Mouse (Mus musculus) heart, embryonic 16.5 days (tissue): ENCODE data around the gene Acads. TPM values are rescaled to one million over a fixed set of nuclear protein-coding genes. Genes with fewer than 3 reads are reported as not detected.
"Not testable (repeated sequence)": the region's sequence is repeated elsewhere in the genome, so short reads cannot be mapped to it uniquely, and the experiment has no call there.

ENCODE experiments used
- ATAC-seq: fragments of 200-750 bp; cut with Nextera tagmentation; replicated peaks from 2 replicates; pipeline ENCODE4 v1.8.0; 2017; ENCODE audit warnings: moderate number of reproducible peaks; ENCODE audit not compliant: insufficient read depth, low FRiP score; ENCODE audit errors: extremely low read depth
- H3K27ac ChIP-seq: fragments of 300-500 bp; sonication (generic); 2 replicates; pipeline ENCODE4 v1.5.1; 2014; ENCODE audit warnings: mild to moderate bottlenecking, low read length, control low read depth, moderate library complexity
- H3K27me3 ChIP-seq: fragments of 300-500 bp; sonication (generic); 2 replicates; pipeline ENCODE4 v1.6.1; 2014; ENCODE audit warnings: low read length, mixed read lengths; ENCODE audit not compliant: control insufficient read depth, insufficient read depth
- H3K36me3 ChIP-seq: fragments of 300-500 bp; sonication (generic); 2 replicates; pipeline ENCODE4 v1.6.1; 2014; ENCODE audit not compliant: control insufficient read depth, insufficient read depth
- H3K4me1 ChIP-seq: fragments of 300-500 bp; sonication (generic); 2 replicates; pipeline ENCODE4 v1.6.1; 2014; ENCODE audit warnings: low read length, mixed read lengths; ENCODE audit not compliant: control insufficient read depth, insufficient read depth
- H3K4me2 ChIP-seq: fragments of 300-500 bp; sonication (generic); 2 replicates; pipeline ENCODE4 v1.6.1; 2014; ENCODE audit warnings: low read depth, mild to moderate bottlenecking, control low read depth, low read length
- H3K4me3 ChIP-seq: fragments of 300-500 bp; sonication (generic); 2 replicates; pipeline ENCODE4 v1.5.1; 2014; ENCODE audit warnings: mild to moderate bottlenecking, control low read depth, low read length
- H3K9ac ChIP-seq: fragments of 300-500 bp; sonication (generic); 2 replicates; pipeline ENCODE4 v1.6.1; 2014; ENCODE audit warnings: low read length, control low read depth
- H3K9me3 ChIP-seq: fragments of 300-500 bp; sonication (generic); replicated peaks from 2 replicates; pipeline ENCODE4 v1.6.1; 2016; ENCODE audit warnings: low read length; ENCODE audit not compliant: control insufficient read depth
- WGBS: fragments of 180-500 bp; shearing (Covaris S2); extraction: QIAGEN DNeasy Blood & Tissue Kit; methylation state at CpG from one replicate; pipeline ENCODE4 v1.1.7; 2014; 5-methylcytosine and 5-hydroxymethylcytosine counted together
- polyA plus RNA-seq: library from polyadenylated mRNA; unstranded; fragments of >200 nt; fragmentation: Nextera tagmentation; extraction: Ambion mirVana; gene quantifications from 2 replicates; pipeline ENCODE4 v1.2.1, GENCODE M21; 2015

Gene Acads
- polyA plus RNA-seq, 1 experiment from 2014 or later = 140 TPM

- no peak overlapping the region for H3K9ac ChIP-seq
- H3K36me3 ChIP-seq = peaks cover 26% of the 10 kb centered on the region
- 93% methylated on average over 13 of the region's 13 CpGs for WGBS
These were observed 1.7 kb downstream of the Acads start for GRCm38 (mm10) chr5:115117467-115117866.

GRCm38 (mm10) chr5:115116426-115116825 is 2.7 kb downstream of the Acads start:
- Histone ChIP-seq H3K4me3 (no peak overlapping the region), H3K4me2 (no peak overlapping the region), H3K9me3 (no peaks in the 10 kb centered on the region), H3K27ac (no peak overlapping the region), H3K36me3 (peaks cover 32% of the 10 kb centered on the region), H3K9ac (no peak overlapping the region), H3K27me3 (no peaks in the 10 kb centered on the region), H3K4me1 (peaks cover 7% of the 10 kb centered on the region; the same call in 1 of the 2 replicates)
- ATAC-seq = no peak
- WGBS = 87% methylated on average over 3 of the region's 3 CpGs

More at GRCm38 (mm10) chr5:115117467-115117866, 1.7 kb downstream of the Acads start:
- Histone ChIP-seq H3K27me3 (no peaks in the 10 kb centered on the region), H3K4me3 (no peak overlapping the region), H3K27ac (no peak overlapping the region), H3K4me2 (no peak overlapping the region), H3K9me3 (no peaks in the 10 kb centered on the region), H3K4me1 (peaks cover 7% of the 10 kb centered on the region; the same call in 1 of the 2 replicates)
- ATAC-seq = no peak

GRCm38 (mm10) chr5:115114501-115114900 is 4.6 kb downstream of the Acads start:
- no peak overlapping the region for H3K4me3 ChIP-seq
- H3K27ac ChIP-seq = no peak overlapping the region
- 97% methylated on average over 8 of the region's 8 CpGs for WGBS
- ATAC-seq = no peak
- H3K4me2 ChIP-seq = no peak overlapping the region
- H3K4me1 ChIP-seq = peaks cover 6% of the 10 kb centered on the region; the same call in 1 of the 2 replicates
- H3K27me3 ChIP-seq = no peaks in the 10 kb centered on the region
- no peaks in the 10 kb centered on the region for H3K9me3 ChIP-seq
- peaks cover 36% of the 10 kb centered on the region for H3K36me3 ChIP-seq
- no peak overlapping the region for H3K9ac ChIP-seq

- peaks cover 36% of the 10 kb centered on the region for H3K36me3 ChIP-seq
- H3K4me2 ChIP-seq = no peak overlapping the region
- H3K9ac ChIP-seq = no peak overlapping the region
- no peak overlapping the region for H3K27ac ChIP-seq
- 90% methylated on average over 12 of the region's 12 CpGs for WGBS
- no peaks in the 10 kb centered on the region for H3K9me3 ChIP-seq
- H3K4me3 ChIP-seq = no peak overlapping the region
- peaks cover 1% of the 10 kb centered on the region; the same call in 1 of the 2 replicates for H3K4me1 ChIP-seq
- no peaks in the 10 kb centered on the region for H3K27me3 ChIP-seq
- no peak for ATAC-seq
These were observed 5.9 kb downstream of the Acads start for GRCm38 (mm10) chr5:115113244-115113643.

GRCm38 (mm10) chr5:115111156-115111555 is 8.0 kb downstream of the Acads start:
- peaks cover 29% of the 10 kb centered on the region for H3K36me3 ChIP-seq
- no peaks in the 10 kb centered on the region for H3K4me1 ChIP-seq
- no peak for ATAC-seq
- no peak overlapping the region for H3K4me3 ChIP-seq
- H3K27ac ChIP-seq = no peak overlapping the region
- WGBS = 86% methylated on average over 8 of the region's 8 CpGs
- no peak overlapping the region for H3K4me2 ChIP-seq
- no peaks in the 10 kb centered on the region for H3K27me3 ChIP-seq
- no peak overlapping the region for H3K9ac ChIP-seq
- H3K9me3 ChIP-seq = no peaks in the 10 kb centered on the region

- not testable (repeated sequence) for H3K9ac ChIP-seq, H3K4me3 ChIP-seq, H3K4me2 ChIP-seq, H3K27me3 ChIP-seq, H3K4me1 ChIP-seq, H3K9me3 ChIP-seq, ATAC-seq, H3K27ac ChIP-seq
- 96% methylated on average over 23 of the region's 23 CpGs for WGBS
- H3K36me3 ChIP-seq = peaks cover 22% of the 10 kb centered on the region
These were observed 15.9 kb downstream of the Acads start for GRCm38 (mm10) chr5:115103253-115103652.

- no peaks in the 10 kb centered on the region for H3K4me1 ChIP-seq
- H3K4me3 ChIP-seq = no peak overlapping the region
- H3K4me2 ChIP-seq = no peak overlapping the region
- 92% methylated on average over 2 of the region's 2 CpGs for WGBS
- no peak for ATAC-seq
- H3K27ac ChIP-seq = no peak overlapping the region
- no peak overlapping the region for H3K9ac ChIP-seq
- H3K36me3 ChIP-seq = peaks cover 28% of the 10 kb centered on the region
- no peaks in the 10 kb centered on the region for H3K27me3 ChIP-seq
- no peaks in the 10 kb centered on the region for H3K9me3 ChIP-seq
These were observed 16.9 kb downstream of the Acads start for GRCm38 (mm10) chr5:115102231-115102630.

- Histone ChIP-seq H3K27ac (no peak overlapping the region), H3K4me3 (no peak overlapping the region), H3K9ac (no peak overlapping the region), H3K36me3 (peaks cover 28% of the 10 kb centered on the region), H3K9me3 (no peaks in the 10 kb centered on the region), H3K27me3 (no peaks in the 10 kb centered on the region), H3K4me2 (no peak overlapping the region), H3K4me1 (no peaks in the 10 kb centered on the region)
- 78% methylated on average over 6 of the region's 6 CpGs for WGBS
- no peak for ATAC-seq
These were observed 18.7 kb downstream of the Acads start for GRCm38 (mm10) chr5:115100473-115100872.

- H3K36me3 ChIP-seq = peaks cover 32% of the 10 kb centered on the region
- no peaks in the 10 kb centered on the region for H3K9me3 ChIP-seq
- no peak overlapping the region for H3K9ac ChIP-seq
- no peak overlapping the region for H3K27ac ChIP-seq
- no peak overlapping the region for H3K4me3 ChIP-seq
- H3K27me3 ChIP-seq = no peaks in the 10 kb centered on the region
- 0 out of 2 replicates have a peak, but pooled peaks cover 1% of the 10 kb centered on the region for H3K4me1 ChIP-seq
- H3K4me2 ChIP-seq = no peak overlapping the region
- 73% methylated on average over 9 of the region's 9 CpGs for WGBS
- no peak for ATAC-seq
These were observed 19.2 kb downstream of the Acads start for GRCm38 (mm10) chr5:115099991-115100390.
